Mouse (Mus musculus) kidney, embryonic 15.5 days (tissue): ENCODE measurements around the gene Myh9. TPM values are rescaled to one million over a fixed set of nuclear protein-coding genes. Genes with fewer than 3 reads are reported as not detected.
A peak's percentile ranks its signal among the peaks of the same experiment; 100 is the strongest.

Source experiments
- ATAC-seq: fragments of 200-750 bp; cut with Nextera tagmentation; replicated peaks from 2 replicates; pipeline ENCODE4 v1.8.0; 2017; ENCODE audit warnings: moderate TSS enrichment; ENCODE audit not compliant: low FRiP score
- H3K27ac ChIP-seq: fragments of 300-500 bp; sonication (generic); 2 replicates; pipeline ENCODE4 v1.5.1; 2015; ENCODE audit warnings: mild to moderate bottlenecking, inconsistent platforms
- H3K27me3 ChIP-seq: fragments of 300-500 bp; sonication (generic); 2 replicates; pipeline ENCODE4 v1.6.1; 2015; ENCODE audit warnings: inconsistent platforms
- H3K36me3 ChIP-seq: fragments of 300-500 bp; sonication (generic); 2 replicates; pipeline ENCODE4 v1.6.1; 2015; ENCODE audit warnings: inconsistent platforms
- H3K4me1 ChIP-seq: fragments of 300-500 bp; sonication (generic); 2 replicates; pipeline ENCODE4 v1.6.1; 2015; ENCODE audit warnings: inconsistent platforms
- H3K4me2 ChIP-seq: fragments of 300-500 bp; sonication (generic); 2 replicates; pipeline ENCODE4 v1.6.1; 2015; ENCODE audit warnings: moderate library complexity, mild to moderate bottlenecking, inconsistent platforms
- H3K4me3 ChIP-seq: fragments of 300-500 bp; sonication (generic); replicated peaks from 2 replicates; pipeline ENCODE4 v1.5.1; 2015; ENCODE audit warnings: mild to moderate bottlenecking, inconsistent platforms
- H3K9ac ChIP-seq: fragments of 300-500 bp; sonication (generic); 2 replicates; pipeline ENCODE4 v1.6.1; 2015; ENCODE audit warnings: mild to moderate bottlenecking, inconsistent platforms
- H3K9me3 ChIP-seq: fragments of 300-500 bp; sonication (generic); replicated peaks from 2 replicates; pipeline ENCODE4 v1.6.1; 2016; ENCODE audit warnings: inconsistent platforms
- WGBS: fragments of 180-500 bp; shearing (Covaris S2); methylation state at CpG from one replicate; pipeline ENCODE4 v1.1.7; 2015; ENCODE audit warnings: mixed read lengths; 5-methylcytosine and 5-hydroxymethylcytosine counted together
- polyA plus RNA-seq: library from polyadenylated mRNA; unstranded; fragments of >200 nt; fragmentation: Nextera tagmentation; extraction: Ambion mirVana; gene quantifications from 2 replicates; pipeline ENCODE4 v1.2.1, GENCODE M21; 2015

Gene Myh9
- polyA plus RNA-seq, 1 experiment from 2014 or later = 60.2 TPM

DNA sequence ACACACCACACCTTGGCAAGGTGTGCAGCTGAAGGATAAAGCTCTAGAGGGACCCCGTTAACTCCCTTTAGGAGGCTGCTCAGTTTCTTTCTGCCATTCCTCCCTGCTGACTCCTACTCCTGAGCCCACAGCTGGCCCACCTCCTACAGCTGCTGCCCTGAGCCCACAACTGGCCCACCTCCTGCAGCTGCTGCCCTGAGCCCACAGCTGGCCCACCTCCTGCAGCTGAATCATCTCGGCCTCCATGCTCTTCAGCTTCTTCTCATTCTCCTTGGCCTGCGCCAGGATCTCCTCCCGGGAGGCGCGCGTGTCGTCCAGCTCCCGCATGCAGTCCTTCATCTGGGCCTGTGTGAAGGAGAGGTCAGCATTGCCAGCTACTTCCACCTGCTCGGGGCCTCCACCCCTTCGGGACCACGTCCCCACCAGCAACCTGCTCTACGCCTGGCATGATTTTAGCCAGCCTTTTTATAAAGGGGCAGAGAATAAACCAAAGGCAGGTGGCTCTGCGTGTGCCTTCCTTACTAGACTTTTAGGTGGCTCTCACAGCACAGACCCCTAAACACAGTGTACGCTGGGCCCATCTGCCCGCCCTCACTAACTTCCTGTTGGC, 76.4 kb downstream of the Myh9 start:
- ATAC-seq = no peak
- H3K4me2 ChIP-seq = no peak overlapping the region
- H3K4me3 ChIP-seq = no peak overlapping the region
- WGBS = 90% methylated on average over 16 of the region's 16 CpGs
- no peak overlapping the region for H3K9ac ChIP-seq
- peaks cover 100% of the 10 kb centered on the region for H3K36me3 ChIP-seq
- no peaks in the 10 kb centered on the region for H3K9me3 ChIP-seq
- no peak overlapping the region for H3K27ac ChIP-seq
- H3K4me1 ChIP-seq = no peaks in the 10 kb centered on the region
- H3K27me3 ChIP-seq = no peaks in the 10 kb centered on the region

DNA sequence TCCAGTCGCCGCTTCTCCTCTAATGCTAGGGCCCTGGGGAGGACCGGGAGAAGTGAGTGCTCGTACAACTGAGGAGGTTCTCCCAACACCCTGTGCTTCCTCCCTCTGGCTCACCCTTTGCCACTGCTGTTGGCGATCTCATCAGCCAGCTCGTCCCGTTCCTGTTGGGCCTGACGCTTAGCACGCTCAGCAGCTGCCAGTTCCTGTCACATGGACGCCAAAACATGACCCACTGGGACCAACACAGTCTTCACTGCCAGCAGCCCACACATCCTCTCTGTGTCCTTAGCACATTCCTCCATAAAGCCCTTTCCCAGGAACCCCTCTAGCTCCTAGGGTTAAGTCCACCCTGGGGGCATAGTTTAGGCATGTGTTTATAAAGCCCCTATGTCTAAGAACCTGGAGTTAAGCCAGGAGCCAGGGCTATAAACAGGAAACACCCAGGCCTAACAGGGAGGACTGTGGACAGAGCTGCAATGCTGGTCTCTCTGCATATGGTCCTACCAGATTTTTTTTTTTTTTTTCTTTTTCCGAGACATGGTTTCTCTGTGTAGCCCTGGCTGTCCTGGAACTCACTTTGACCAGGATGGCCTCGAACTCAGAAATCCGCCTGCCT, 77.5 kb downstream of the Myh9 start:
- no peak for ATAC-seq

DNA sequence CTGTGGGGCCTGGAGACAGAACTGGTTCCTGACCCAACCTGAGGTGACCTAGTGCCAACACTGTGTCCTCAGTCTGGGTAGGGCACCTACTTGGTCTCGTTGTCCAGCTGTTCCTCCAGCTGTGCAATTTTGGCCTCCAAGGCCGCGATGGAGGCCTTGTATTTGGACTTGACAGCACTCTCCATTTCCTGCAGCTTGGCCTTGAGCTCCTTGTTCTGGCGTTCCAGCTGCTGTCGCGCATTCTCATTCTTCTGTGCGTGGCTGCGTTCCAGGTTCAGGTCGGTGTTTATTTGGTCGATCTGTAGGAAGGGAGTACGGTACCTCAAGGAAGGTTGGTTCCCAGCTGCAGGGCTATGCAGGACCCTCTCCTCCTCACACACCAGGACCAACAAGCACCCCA, 78.3 kb downstream of the Myh9 start:
- ATAC-seq = no peak
- WGBS = 77% methylated on average over 11 of the region's 11 CpGs
- no peaks in the 10 kb centered on the region for H3K9me3 ChIP-seq
- no peak overlapping the region for H3K9ac ChIP-seq
- H3K27me3 ChIP-seq = no peaks in the 10 kb centered on the region
- H3K4me2 ChIP-seq = no peak overlapping the region
- H3K27ac ChIP-seq = no peak overlapping the region
- no peaks in the 10 kb centered on the region for H3K4me1 ChIP-seq
- H3K4me3 ChIP-seq = no peak overlapping the region
- peaks cover 97% of the 10 kb centered on the region for H3K36me3 ChIP-seq

More for the DNA sequence above, 77.5 kb downstream of the Myh9 start:
- H3K4me2 ChIP-seq = no peak overlapping the region
- WGBS = 81% methylated on average over 13 of the region's 13 CpGs
- no peak overlapping the region for H3K4me3 ChIP-seq
- H3K27ac ChIP-seq = no peak overlapping the region
- peaks cover 100% of the 10 kb centered on the region for H3K36me3 ChIP-seq
- no peak overlapping the region for H3K9ac ChIP-seq
- H3K9me3 ChIP-seq = no peaks in the 10 kb centered on the region
- H3K27me3 ChIP-seq = no peaks in the 10 kb centered on the region
- no peaks in the 10 kb centered on the region for H3K4me1 ChIP-seq

DNA sequence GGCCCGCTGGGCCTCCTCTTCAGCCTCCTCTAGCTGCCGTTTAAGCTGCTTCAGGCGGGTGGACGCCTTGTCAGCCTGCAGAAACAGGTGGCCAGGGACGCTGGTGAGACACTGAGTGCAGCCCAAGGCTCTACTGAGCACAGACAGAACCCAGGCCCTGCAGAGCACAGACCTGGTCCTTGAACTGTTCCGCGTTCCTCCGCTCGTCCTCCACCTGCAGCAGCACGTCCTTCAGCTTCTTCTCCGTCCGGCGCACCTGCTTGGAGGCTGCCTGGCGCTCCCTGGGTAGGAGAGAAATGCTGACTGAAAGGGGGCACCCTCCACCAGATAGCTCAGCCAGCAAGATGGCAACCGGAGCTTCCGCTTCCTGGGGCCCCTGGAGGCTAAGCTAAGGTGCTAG, 78.9 kb downstream of the Myh9 start:
- Histone ChIP-seq H3K4me2 (no peak overlapping the region), H3K27ac (no peak overlapping the region), H3K9me3 (no peaks in the 10 kb centered on the region), H3K9ac (no peak overlapping the region), H3K4me3 (no peak overlapping the region), H3K4me1 (no peaks in the 10 kb centered on the region), H3K36me3 (peaks cover 90% of the 10 kb centered on the region), H3K27me3 (no peaks in the 10 kb centered on the region)
- ATAC-seq = no peak
- 90% methylated on average over 16 of the region's 16 CpGs for WGBS

DNA sequence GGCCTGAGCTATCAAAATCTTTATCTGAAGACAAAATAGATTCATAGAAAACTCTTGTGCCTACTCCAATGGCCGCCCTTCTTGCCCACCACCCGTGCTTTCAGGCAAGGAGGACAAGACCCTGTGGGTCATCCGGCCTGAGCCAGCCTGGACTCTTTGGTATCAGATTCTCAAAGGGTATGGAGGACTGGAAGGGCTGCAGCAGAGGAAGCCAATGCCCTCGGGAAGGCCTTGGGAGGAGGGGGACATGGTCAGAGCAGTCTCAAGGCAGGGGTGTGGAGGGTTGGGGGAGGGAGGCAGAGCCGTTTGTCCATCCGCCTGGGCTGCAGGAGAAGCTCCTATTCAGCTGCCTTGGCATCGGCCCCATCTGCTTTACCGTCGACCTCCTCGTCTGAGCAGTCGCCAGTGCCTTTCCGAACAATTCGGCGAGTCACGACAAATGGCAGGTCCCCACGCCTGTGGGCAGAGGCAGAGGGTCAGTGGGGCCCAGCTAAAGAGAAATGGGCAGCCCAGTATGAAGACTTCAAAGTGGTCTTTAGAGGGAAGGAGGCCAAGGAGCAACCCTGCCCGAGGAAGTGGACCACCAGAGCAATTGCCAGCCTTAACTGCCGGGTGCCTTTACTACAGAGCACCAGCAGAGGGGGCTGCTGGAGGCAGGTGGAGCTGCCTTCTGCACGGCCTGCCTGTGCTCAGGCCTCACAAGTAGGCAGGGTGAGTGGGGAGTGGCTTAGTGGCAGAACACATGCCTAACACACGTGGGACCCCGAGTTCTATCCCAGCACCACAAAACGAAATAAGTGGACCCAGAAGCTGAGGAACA, 80.2 kb downstream of the Myh9 start:
- no peak overlapping the region for H3K27ac ChIP-seq
- H3K9ac ChIP-seq = no peak overlapping the region
- no peaks in the 10 kb centered on the region for H3K9me3 ChIP-seq
- peaks cover 78% of the 10 kb centered on the region for H3K36me3 ChIP-seq
- H3K4me3 ChIP-seq = no peak overlapping the region
- H3K27me3 ChIP-seq = no peaks in the 10 kb centered on the region
- WGBS = 68% methylated on average over 22 of the region's 22 CpGs
- 0 out of 2 replicates have a peak, but pooled peaks have one; percentile 33 for ATAC-seq
- H3K4me1 ChIP-seq = no peaks in the 10 kb centered on the region
- no peak overlapping the region for H3K4me2 ChIP-seq

DNA sequence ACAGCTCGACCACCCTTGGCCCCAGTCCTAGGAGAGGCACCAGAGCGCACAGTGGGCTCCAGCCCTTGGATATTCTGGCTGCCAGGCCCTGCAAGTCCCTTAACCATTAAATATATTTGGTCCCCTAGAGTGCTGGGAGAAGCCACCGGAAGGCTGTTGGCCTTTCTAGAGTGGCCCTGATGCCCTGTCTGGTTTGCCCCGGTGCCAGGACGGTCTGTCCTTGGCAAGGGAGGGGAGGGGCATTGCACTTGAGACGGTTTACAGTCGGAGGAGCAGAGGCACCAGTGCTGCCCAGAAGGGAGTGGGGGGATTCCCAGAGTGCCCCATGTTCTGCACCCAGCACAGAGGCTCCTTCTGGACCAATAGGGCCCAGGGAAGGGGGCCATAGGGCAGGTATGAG, 80.9 kb downstream of the Myh9 start:
- Histone ChIP-seq H3K9me3 (no peaks in the 10 kb centered on the region), H3K27ac (no peak overlapping the region), H3K27me3 (no peaks in the 10 kb centered on the region), H3K4me2 (no peak overlapping the region), H3K4me3 (no peak overlapping the region), H3K4me1 (no peaks in the 10 kb centered on the region), H3K36me3 (peaks cover 71% of the 10 kb centered on the region), H3K9ac (no peak overlapping the region)
- no peak for ATAC-seq
- WGBS = 92% methylated on average over 7 of the region's 7 CpGs

DNA sequence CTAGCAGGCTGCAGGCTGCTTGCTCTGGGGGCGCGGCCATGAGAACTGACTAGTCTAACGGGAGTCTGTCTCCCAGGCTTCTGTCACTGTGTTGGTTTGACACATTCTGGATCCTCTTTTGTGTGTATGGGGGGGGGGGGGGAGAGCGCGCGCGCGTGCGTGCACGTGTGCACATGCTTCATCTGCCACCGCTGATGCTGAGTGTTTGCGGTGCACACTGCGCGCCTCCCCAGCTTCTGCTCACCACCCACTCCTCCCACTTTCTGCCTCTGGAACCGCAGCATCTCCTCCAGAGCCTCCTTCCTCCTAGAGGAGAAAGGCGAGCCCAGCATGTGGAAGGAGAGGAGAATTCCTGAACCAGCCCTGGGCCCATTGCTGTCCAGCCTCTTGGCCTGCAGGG, 81.9 kb downstream of the Myh9 start:
- Histone ChIP-seq H3K9me3 (no peaks in the 10 kb centered on the region), H3K4me3 (no peak overlapping the region), H3K4me2 (no peak overlapping the region), H3K27ac (no peak overlapping the region), H3K36me3 (peaks cover 60% of the 10 kb centered on the region), H3K4me1 (no peaks in the 10 kb centered on the region), H3K27me3 (no peaks in the 10 kb centered on the region), H3K9ac (no peak overlapping the region)
- ATAC-seq = no peak
- 93% methylated on average over 16 of the region's 16 CpGs for WGBS

DNA sequence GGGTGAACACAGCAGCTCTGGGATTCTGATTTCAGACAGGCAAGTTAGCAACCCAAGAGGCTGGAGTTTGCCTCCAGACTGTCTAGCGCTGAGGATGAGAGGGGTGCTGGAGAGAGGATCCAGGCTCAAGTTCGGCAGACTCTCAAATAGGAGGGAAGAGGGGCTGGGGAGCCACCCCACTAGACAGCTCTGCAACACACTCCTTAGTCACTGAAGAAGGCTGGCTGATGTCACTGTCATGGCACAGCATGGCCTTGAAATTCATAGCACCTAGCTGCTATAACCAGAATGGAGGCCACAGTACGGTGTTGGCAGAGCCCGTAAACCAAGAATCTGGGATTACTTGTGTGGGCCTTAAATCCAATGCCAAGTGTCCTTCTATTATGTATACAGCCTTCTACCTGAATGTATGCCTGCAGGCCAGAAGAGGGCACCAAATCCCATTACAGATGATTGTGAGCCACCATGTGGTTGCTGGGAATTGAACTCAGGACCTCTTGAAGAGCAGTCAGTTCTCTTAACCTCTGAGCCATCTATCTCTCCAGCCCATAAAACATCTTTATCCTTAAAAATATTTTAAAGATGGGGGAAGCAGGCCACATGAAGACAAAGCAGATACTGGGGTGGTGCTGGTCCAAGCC, 84.3 kb downstream of the Myh9 start:
- WGBS = 71% methylated on average over 4 of the region's 4 CpGs
- Histone ChIP-seq H3K27ac (no peak overlapping the region), H3K4me2 (no peak overlapping the region), H3K36me3 (peaks cover 37% of the 10 kb centered on the region), H3K27me3 (no peaks in the 10 kb centered on the region), H3K9ac (no peak overlapping the region), H3K4me1 (no peaks in the 10 kb centered on the region), H3K9me3 (no peaks in the 10 kb centered on the region), H3K4me3 (no peak overlapping the region)
- ATAC-seq = no peak

DNA sequence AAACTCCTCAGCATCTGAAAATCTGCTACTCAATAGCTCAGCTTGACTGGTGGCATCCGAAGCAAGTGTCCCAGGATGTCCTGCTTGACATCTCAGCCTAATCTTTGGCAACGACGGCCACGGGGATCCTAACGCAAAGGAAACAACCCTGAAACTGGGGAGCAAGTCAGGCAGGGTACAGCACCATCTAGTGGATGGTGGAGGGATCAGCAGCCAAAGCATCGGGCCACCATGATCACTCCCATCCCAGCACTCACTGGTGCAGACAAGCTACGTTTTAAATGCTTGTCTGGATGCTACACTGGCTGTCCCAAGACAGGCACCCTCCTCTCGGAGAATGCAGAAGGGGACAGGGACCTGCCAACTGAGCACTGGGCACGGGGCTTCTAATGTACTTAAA, 85.1 kb downstream of the Myh9 start, which contains the start of gene Apol8:
Gene Apol8, minus strand, starts transcription at position 156 of the 400 bp plus-strand sequence.
- Histone ChIP-seq H3K27me3 (no peaks in the 10 kb centered on the region), H3K27ac (no peak within 1 kb of the TSS), H3K36me3 (peaks cover 28% of the 10 kb centered on the region), H3K4me1 (no peaks in the 10 kb centered on the region), H3K9ac (no peak within 1 kb of the TSS), H3K4me3 (no peak within 1 kb of the TSS), H3K4me2 (no peak within 1 kb of the TSS), H3K9me3 (no peaks in the 10 kb centered on the region)
- ATAC-seq = no peak
- 8% methylated on average over 9 of the region's 9 CpGs for WGBS

DNA sequence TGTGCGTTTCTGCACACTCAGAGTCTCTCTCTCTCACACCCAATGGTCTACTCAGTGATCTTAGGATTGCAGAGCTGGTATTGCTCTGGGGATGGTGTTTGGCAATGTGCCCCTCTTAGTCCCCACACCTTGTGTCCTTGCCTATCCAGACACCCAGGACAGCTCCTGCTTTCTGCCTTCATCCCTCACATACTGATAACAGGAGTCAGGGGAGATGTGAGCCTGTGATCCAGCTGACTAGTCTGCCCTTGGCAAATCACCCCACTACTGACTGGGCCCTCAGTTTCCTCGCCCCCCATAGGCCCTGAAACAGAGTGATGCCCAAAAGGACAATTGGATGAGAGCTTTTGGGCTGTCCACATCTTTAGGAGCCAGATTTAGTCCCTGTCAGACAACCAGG, 85.9 kb downstream of the Myh9 start:
- 71% methylated on average over 2 of the region's 2 CpGs for WGBS

DNA sequence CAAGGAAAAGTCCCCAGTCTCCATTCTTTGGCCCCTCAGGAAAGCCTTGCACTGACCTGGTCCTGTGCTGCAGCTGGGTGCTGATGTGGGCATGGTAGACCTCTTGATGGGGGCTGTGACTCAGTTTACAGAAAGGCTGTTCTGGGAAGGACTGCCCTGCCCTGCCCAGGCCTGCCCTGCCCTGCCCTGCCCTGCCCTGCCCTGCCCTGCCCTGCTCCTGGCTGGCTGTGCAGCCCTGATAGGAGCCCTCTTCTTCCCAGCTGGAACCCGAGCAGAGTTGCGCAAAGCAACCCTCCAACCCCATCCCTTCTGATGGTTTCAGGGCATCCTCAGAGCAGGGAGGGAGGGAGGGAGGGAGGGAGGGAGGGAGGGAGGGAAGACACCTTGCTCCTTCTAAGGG, 86.8 kb downstream of the Myh9 start:
- H3K27me3 ChIP-seq = no peaks in the 10 kb centered on the region
- H3K27ac ChIP-seq = no peak overlapping the region
- H3K4me3 ChIP-seq = no peak overlapping the region
- peaks cover 11% of the 10 kb centered on the region for H3K36me3 ChIP-seq
- no peaks in the 10 kb centered on the region for H3K9me3 ChIP-seq
- H3K9ac ChIP-seq = no peak overlapping the region
- H3K4me2 ChIP-seq = no peak overlapping the region
- peak; percentile 85 for ATAC-seq
- 60% methylated on average over 2 of the region's 2 CpGs for WGBS
- H3K4me1 ChIP-seq = no peaks in the 10 kb centered on the region

More for the DNA sequence above, 85.9 kb downstream of the Myh9 start:
- Histone ChIP-seq H3K4me3 (no peak overlapping the region), H3K9ac (no peak overlapping the region), H3K36me3 (peaks cover 21% of the 10 kb centered on the region), H3K27me3 (no peaks in the 10 kb centered on the region), H3K9me3 (no peaks in the 10 kb centered on the region), H3K4me2 (no peak overlapping the region), H3K27ac (no peak overlapping the region), H3K4me1 (no peaks in the 10 kb centered on the region)
- no peak for ATAC-seq

DNA sequence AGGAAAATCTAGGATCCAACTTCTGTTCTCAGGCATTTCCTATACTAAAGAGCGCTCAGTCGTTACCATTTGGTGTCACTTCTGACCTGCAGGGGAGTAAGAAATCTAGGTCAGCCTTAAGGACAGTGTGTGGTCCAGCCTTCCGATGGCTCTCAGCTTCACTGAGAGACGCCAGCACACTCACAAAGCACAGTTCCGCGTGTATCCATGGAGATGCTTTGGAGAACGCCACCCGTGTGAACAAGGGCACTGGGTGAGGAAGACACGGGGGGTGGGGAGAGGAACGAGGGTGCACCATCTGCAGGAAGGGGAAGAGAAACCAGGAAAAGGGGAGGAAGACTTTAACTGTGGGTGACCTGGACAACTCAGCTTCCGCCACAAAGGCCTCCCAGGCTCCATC, 89.5 kb downstream of the Myh9 start:
- Histone ChIP-seq H3K27ac (no peak overlapping the region), H3K4me3 (no peak overlapping the region), H3K9ac (no peak overlapping the region), H3K4me1 (no peaks in the 10 kb centered on the region), H3K4me2 (no peak overlapping the region), H3K9me3 (no peaks in the 10 kb centered on the region), H3K36me3 (no peaks in the 10 kb centered on the region), H3K27me3 (no peaks in the 10 kb centered on the region)
- no peak for ATAC-seq
- 44% methylated on average over 11 of the region's 11 CpGs for WGBS
